Mouse (Mus musculus): ENCODE data around the gene Agpat3. TPM values are rescaled to one million over a fixed set of nuclear protein-coding genes. Genes with fewer than 3 reads are reported as not detected.

The Agpat3 gene
- polyA plus RNA-seq, 1 experiment = 625 TPM

DNA sequence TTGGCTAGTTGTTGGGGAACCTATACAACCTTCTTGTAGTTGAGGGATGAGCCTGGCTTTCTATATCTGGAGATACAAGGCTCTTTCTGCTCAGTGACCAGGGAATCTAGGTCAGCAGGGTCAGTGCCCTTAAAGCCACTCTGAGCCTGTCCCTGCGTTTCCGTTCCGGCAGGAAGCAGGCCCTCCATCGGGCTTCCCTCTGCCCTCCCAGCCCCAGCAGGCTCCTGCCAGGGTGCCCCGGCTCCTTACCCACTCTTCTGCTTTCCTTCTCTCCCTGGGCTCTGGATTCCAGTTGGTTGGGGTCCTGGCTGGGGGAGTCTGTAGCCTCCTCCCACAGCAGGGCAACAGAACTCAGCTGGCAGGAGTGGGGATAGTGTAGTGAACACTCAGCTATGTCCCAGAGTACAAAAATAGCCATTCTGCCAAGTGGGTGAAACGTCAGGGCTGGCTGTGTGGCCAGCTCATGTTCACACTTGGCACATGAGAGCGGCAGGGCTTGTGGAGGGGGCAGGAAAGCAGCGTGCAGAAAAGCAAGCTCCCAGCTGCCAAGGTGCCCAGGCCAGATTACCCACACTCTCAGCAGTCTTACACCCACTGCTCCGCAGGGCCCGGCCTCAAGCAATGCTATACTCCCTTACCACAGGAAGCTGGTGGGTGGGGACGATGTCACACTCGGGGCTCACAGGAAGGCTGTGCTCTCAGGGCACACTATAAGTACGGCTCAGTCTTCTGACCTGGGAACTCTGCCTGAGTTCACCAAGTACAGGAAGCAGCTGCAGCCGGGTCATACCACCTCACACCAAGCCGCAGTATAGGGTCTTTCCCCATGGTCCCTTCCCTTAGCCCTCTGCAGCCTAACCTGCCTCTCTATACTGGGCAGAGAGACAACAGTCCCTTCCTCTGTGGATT is 54.5 kb downstream of the Agpat3 start:
- DNase-seq (ENCODE audit: low read depth) = no peak

DNA sequence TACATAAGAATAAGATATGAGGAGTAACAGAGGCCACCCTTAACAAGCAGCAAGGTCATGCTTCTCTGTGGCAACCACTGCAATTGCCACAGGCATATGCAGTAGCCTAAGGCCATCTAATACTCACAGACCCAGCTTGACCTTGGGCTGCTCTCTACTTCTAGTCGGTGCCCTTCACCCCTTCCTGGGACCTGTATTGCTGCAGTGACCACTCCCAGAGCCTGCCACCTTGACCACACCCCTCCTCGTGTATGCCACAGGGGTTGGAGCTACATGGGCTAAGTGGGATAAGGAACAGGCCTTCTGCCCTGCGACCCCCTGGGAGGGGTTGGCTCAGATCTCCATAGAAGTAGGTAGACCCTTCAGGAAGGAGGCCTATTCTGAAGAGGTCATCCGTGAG is 55.3 kb downstream of the Agpat3 start:
- no peak for DNase-seq (ENCODE audit: low read depth)

DNA sequence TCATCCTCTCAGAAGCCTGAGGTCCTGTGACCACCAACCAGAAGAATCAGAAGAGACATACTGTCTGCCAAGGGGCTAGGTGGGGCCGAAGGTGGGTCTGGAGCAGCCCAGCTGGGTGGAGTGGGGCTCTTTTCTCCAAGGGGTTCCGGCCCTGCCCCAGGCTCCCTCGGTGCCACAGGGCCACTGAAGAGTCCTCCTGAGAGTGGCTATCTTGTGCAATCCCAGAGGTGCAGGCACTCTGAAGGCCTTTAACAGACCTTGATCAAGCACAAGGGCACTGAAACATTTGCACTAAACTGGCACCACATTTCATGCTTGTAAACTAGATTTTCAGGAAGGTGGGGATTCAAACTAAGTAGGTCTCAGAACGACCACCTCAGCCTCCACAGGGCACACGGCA is 55.9 kb downstream of the Agpat3 start:
- no peak for DNase-seq (ENCODE audit: low read depth)

DNA sequence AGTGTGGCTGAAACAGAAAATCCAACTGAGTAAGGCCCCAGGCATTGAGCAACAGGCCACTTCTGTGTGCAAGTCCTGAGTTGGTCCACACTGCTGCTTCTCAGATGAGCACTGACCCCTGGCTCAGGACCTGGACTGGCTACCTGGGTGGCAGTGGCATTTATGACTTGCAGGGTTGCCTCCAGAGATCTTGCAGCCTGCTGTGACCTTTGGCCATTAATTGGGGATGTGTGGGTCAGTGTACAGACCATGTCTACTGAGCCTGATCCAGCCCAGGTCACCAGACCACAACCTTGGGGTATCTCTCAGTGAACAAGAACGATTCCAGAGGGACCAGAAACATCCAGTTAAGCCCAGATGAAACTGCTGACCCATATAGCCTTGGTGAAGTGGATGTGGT is 58.7 kb downstream of the Agpat3 start:
- DNase-seq (ENCODE audit: low read depth) = no peak

DNA sequence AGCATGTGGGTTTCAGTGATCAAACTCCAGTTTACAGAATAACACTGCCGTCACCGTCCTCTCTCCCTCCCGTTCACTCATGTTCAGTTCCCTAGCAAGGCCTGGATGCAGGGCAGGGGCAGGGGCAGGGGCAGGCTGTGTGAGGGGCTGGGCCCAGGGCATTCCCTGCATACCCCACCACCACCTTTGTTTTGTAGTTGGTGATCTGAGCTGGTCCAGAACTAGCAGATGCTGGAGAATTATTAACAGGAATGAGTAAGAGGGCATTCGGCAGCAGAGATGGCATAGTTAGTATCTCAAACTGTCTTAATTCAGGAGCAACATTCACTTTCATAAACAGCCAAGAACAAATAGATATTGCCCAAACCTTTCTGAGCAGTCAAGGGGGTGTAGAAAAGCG is 59.9 kb downstream of the Agpat3 start:
- no peak for DNase-seq (ENCODE audit: low read depth)

DNA sequence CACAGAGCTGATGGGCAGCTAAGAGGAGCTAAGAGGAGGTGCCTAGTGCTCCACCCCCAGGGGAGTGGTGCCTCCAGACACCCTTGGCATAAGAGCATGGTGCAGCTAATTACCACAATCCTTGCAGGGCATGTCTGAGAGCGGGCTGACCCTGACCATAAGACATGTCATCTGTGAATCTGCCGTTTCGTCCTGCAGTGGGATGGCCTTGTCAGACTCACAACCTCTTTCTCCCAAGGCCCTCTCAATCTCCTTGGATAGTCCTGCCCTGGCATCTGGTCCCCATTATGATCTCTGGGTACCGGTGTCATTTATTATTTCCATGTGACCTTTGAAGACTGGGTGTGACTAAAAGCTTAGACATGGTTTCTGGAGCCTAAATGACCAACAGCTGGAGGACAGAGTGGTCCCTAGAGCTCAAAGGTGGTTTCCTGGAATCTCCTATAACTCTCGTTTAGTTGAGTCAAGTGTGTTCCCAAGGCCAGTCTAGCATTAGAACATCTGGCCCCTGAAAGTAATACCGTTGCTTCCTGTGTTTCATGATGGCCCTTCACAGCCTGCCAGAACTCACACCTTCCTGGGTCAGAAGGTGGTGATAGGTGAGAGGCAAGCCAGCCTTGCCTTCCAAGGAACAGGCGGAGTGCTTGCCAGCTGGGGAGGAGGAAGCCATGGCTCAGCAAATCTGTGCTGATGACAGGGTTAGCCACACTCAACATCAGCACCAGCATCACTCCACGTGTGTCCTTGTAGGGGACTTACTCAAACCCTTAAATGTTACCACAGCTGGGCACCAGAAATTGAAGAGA is 61.4 kb downstream of the Agpat3 start:
- no peak for DNase-seq (ENCODE audit: low read depth)

DNA sequence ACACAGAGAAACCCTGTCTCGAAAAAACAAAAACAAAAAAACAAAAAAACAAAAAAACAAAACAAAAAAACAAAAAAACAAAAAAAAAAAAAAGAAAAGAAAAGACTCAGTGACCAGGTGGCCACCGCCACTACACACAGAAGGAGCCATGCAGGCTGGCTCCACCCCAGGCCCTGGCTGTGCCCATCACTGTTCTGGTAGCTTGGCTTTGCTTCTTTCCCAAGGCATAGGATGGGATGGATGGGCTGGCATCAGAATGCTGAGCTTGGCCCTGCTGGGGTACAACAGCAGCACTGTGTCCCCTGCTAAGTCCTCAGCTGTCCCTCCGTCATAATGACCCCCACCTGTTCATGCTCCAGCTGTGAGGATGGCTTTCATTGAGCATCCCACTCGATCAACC is 63.4 kb downstream of the Agpat3 start:
- no peak for DNase-seq (ENCODE audit: low read depth)

DNA sequence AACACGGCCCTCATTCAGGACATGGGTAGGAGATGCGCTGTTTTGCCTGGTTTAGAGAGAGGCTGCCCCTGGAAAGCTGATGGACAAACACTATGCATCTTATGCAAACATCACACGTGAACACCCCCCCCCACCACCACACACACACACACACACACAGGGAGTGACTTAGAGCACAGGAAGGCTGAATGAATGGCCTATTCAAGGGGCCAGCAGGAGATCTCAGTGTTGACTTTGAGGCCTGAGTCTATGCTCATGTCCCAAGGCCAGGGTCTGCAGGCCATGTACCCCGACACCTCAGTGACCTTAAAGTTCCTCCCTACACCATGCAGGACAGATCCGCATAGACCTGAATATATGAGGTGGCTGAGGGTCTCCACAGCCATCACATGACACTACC is 64.2 kb downstream of the Agpat3 start:
- no peak for DNase-seq (ENCODE audit: low read depth)

DNA sequence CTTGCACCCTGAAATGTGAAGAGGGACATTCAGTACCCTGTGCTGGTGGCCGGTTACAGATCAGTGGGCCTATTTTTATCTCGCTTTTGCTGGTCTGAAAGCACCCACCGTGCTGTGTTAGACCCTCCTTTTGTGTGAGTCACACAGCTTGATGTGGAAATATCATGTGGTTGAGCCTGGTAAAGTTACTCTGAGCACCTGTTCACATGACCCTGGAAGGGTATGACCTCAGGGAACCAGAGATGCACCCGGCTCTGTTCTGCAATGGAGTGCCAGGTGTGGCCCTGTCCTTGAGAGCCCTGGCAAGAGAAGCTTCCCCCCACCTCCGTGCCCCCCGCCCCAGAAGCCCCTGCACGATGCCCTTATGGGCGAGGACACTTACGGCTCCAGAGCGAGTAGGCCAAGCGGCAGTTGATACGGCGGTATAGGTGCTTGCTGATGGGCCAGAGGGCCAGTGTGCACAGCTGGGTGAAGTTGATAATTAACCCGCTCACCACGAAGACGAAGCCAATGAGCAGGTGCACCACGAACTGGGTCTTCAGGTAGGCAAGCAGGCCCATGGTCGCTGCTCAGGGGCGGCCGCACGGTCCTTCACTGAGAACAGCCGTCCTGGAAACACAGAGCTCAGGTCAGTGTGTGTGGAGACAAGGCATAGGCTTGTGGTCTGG is 64.7 kb downstream of the Agpat3 start:
- DNase-seq (ENCODE audit: low read depth) = no peak

DNA sequence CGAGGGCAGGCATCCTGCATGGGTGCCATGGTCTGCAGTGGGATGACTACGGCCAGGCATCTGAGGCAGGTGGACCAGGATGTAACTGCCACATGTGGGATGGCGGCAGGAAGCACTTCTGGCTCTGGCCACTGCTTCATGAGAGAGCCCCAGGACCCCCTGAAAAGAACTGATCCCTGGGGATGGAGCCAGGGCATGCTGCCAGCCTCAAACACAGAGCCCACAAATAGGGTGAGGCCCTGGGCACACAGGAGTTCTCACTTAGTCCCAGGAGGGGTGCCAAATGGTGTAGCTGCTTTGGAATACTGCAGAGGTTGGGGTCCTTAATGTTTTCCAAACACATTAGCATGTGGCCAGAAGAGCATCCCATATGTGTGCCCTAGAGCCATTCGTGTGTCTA is 66.3 kb downstream of the Agpat3 start:
- no peak for DNase-seq (ENCODE audit: low read depth)

DNA sequence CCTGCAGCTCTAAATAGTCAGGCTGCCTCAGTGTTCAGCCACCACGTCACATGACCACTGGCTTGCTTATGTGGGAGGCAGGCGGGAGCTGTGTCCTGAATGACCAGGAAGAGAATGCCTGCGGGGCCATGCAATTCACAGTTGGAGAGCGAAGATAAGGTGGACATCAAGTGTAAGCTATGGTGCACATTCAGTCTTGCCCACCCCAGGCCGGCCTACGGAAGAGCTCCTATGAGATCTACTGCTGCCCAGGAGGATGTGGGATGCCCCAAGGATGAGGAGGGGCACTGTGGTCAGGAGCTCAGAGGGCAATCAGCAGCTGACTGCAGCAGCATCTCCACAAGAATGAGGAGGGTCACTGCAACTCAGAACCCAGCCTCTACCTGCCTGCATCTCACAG is 66.9 kb downstream of the Agpat3 start:
- no peak for DNase-seq (ENCODE audit: low read depth)

DNA sequence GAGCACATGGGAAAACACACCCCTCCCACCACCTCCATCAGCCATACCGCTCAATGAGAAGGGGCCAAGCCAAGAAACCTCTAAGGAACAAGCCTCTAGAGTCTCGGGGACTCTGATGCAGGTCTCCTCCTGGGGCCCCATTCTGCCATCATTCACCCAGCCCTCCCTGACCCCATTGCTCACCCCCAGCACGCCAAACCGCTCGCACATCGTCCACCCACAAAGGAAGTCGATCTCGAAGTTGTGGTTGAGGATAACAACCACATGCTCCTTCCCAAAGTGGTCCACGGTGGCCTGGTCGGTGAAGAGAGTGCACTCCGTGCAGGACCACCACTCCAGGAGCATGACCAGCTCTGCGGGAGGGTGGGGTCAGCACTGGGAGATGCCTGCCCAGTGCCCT is 67.5 kb downstream of the Agpat3 start:
- DNase-seq (ENCODE audit: low read depth) = no peak

DNA sequence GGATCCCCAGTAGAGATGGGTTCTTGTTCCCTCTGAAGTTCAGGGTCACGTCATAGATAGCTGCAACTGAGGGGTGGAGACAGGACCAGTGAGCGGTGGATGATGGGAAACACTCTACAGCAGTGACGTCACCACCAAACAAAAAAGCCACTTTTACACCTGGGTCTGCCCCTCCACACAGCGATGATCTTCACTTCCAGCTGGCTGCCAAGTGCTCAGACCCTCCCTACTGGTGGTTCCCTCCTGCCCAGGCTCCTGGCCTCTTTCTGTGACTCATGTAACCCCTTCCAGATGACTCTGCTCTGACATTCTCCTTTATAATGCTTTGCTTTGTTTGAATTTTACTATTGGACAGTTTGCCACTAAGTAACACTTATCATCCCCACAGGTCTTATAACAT is 69.9 kb downstream of the Agpat3 start:
- DNase-seq (ENCODE audit: low read depth) = no peak

DNA sequence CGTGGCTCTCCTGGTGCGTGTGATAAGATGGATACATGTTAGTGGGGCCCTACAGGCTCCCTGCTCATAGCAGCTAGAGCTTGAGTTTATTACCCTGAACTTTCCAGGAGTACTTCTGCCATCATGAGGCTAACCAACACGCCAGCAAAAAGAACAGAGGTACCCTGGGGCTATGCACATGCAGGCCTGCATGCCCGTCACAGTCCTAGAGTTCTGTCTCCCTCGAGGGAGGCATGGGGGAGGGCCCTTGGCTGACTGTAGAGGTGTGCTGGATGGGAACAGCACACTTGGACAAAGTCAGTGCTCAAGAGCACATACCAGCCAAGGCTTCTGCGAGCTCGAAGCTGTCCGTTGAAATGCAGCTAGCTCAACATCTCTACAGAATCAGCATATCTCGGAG is 71.8 kb downstream of the Agpat3 start:
- no peak for DNase-seq (ENCODE audit: low read depth)

DNA sequence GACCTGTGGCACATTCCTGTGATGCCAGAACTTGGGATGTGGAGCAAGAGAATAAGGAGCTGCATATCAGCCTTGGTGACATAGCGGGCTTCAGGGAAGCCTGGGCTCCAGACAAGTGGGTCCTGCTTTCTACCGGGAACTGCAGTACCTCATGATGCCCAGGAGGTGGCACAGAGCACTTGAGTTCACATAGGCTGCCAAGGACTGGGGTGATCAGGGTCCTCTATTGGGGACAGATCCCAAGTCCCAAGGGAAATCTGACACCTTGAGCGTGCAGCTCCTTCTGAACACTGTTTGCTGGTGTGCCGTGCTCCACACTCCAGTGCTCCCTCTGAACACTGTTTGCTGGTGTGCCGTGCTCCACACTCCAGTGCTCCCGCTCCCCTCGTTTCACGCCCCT is 73.1 kb downstream of the Agpat3 start:
- no peak for DNase-seq (ENCODE audit: low read depth)

DNA sequence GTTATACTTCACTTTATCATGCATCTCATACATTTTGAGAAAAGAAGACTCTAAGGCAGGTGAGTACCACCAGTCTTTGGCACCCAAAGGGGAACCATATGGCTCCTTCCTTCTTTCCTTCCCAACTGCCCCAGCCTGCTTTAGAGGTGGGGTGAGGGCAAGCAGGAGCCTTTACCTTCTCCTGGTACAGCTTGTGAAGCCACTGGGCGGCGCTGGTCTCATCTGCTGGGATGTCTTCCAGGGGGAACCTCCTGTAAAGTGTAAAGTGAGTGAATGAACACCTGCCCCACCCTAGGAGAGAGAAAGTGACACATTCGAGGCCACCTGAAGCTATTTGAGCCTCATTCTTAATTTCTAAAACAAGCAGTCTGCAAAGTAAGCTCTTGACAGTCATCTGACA is 74.5 kb downstream of the Agpat3 start:
- DNase-seq (ENCODE audit: low read depth) = no peak

DNA sequence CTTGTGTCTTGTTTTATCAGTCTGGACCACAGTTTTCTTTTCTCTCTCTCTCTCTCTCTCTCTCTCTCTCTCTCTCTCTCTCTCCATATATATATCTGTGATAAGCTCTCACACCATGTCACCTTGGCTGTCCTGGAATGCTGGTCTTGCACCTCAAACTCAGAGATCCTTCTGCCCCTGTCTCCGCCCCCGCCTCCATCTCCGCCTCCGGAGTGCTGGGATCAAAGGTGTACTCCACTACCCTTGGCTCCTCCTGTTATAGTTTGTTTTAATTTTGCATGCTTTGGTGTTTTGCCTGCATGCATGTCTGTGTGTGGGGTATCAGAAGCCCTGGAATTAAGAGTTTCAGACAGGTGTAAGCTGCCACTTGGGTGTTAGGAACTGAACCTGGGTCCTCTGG is 76.0 kb downstream of the Agpat3 start:
- no peak for DNase-seq (ENCODE audit: low read depth)

DNA sequence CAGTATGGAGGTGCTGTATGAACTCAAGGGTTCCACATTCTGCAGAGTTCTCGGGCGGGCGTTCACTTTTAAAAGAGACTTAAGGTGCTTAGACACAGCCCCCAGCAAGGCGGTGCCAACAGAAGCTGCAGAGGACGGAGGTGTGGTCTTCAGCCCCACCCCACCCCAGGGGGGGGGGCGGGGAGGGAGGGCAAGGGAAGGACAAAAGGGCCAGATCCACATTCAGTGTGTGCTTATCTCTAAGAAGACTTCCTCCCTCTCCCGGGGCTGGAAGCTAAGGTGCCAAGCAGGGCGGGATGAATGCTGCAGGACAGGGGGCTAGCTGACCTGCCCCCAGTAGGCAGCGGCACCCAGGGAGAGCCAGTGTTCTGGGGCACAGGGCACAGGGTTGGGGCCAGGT is 79.4 kb downstream of the Agpat3 start:
- no peak for DNase-seq (ENCODE audit: low read depth)

DNA sequence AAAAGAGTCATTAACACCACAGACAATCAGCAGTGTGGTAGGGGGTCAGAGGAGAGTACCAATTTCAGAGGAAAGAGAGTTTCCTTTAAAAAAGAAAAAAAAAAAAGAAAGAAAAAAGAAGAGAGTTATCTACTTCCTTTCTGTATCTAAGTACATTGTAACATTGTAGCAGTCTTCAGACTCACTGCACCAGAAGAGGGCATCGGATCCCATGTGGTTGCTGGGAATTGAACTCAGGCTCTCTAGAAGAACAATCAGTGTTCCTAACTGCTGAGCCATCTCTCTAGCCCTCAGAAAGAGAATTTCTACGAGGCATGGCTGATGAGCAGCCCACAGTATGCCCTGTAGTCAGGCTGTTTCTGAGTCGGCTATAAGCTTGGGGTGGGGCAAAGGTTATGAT is 86.4 kb downstream of the Agpat3 start:
- no peak for DNase-seq (ENCODE audit: low read depth)

DNA sequence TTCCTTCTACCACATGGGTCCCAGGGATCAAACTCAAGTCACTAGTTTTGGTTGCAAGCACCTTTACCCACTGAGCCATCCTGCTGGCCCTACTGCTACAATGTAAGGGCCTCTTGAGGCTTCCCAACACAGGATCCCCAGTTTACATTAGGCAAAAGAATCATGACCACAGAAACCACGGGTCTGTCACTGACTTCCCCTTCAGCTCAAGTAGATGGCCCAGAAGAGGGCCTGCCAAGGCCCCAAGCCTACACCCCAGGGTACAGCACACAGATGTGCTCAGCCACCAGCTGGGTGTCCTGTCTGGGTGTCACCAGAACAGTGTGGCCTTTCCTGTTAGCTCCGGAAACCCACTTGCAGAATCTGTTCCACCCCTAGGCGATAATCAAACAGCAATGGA is 87.6 kb downstream of the Agpat3 start:
- DNase-seq (ENCODE audit: low read depth) = no peak

DNA sequence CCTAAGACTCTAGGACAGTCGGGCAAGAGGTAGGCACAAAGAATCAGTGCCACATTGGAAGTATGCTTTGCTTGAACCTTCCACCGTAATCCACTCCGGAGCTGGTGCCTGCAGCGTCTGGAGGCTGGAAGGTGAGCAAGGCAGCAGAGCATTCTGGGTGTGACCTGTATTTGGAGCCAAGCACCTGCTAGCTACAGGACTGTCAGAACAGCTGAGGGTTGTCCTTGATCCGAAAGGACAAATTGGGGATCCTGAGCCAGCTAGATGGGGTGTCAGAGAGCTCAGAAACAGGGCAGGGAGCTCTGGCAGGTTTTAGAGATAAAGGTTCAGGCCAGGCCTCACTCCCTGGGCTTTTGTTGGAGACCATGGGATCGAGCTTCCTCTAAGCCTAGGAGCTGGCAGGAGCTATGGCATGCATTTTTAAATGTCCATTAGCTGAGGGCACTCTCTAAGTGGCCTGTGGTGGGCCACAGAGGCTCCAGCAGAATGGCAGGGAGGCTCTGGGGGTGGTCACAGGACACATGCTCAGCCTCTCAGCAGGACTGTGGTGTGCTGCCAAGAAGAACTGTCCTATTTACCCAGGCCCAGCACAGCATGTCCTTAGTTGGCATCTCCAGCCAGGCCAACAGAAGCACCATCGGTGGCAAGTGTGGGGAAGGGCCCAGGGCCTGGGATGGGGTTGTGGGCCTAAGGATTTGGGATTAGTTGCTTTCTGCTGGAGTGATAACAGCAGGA is 91.2 kb downstream of the Agpat3 start:
- no peak for DNase-seq (ENCODE audit: low read depth)

DNA sequence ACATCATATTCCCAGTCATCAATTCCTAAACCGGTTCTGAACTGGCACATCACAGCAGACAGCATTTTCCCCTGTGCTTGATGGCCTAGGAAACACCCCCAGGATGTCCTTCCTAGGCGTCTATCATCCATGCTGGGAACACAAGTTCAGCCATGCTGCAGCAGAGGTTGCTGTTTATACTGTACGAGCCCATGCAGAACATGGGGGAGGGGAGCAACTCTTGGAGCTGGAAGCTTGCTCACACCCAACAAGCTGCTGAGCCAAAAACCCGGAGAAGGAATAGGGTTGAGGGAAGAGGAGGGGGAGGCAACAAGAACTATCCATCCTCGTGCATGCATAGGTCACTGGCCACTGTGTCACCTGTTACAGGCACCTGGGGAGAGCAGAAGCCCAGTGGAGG is 92.0 kb downstream of the Agpat3 start:
- no peak for DNase-seq (ENCODE audit: low read depth)
